Mouse (Mus musculus): ENCODE data around the gene Npy1r. TPM values are rescaled to one million over a fixed set of nuclear protein-coding genes. Genes with fewer than 3 reads are reported as not detected.

Gene Npy1r
- polyA plus RNA-seq (2012; rRNA removed), result 2.0 and 3.1 TPM in 2 replicates

DNA sequence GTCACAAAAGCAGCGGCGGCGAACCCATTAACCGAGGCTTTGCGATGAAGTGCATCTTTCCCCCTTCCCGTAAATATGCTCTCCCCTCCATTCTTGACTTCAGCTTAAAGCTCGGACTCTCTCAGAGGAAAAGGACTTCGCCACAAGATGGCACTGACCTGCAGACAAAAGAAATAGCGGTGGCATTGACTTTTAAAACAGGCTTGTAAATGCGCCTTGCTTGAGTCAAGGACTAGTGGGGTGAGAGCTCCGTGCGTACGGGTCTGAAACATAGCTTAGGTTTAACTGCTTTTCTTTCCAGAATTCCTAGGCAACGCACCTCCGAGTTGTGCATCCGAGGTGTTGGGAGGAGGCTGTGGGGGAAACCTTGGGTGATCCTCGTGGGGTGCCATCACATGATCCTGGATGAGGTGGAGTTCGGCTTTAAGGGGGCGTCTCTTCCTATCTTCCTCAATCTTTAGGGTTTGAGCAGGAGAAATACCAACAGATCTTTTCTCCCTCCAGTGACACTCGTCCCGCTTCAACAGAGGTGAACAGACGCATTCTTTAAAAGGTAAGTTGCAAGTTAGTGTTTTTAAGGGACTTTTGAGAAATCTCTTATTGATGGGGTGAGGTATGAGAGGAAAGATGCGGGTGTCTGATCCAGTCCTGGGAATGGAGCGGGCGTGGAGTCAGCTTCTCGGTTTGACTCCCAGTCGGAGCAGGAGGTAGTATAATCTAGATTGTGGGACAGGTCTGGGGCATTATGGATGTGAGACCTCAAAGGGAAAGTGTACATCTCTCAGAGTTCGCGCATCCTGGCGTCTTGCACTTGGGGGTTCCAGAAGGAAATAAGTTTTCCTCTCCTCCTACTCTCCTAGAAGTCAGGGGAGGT is at the start of gene Npy1r:
Npy1r (plus strand) TSS at position 223 of the 874 bp plus-strand sequence.
- H3K27me3 ChIP-seq (ENCODE audit: control insufficient read depth, insufficient read depth, low read length), result no peaks in the 10 kb centered on the region
- TF ChIP-seq POLR2A (IDR thresholded peaks at IDR 0.05; ENCODE audit: low read depth, low read length), result no peak
- no peak for TF ChIP-seq CTCF (IDR thresholded peaks at IDR 0.05; ENCODE audit: extremely low read depth, insufficient read depth, insufficient read length, insufficient replicate concordance)
- no peaks in the 10 kb centered on the region for H3K36me3 ChIP-seq (ENCODE audit: control insufficient read depth, insufficient read depth, low read length)
- DNase-seq (ENCODE audit: low read depth in 1 of 2, low spot score in 2 of 2), result no peak
- H3K27ac ChIP-seq (ENCODE audit: insufficient read depth, low read length), result no peak within 1 kb of the TSS
- H3K4me3 ChIP-seq (ENCODE audit: extremely low read depth, insufficient read depth, insufficient read length), result no peak within 1 kb of the TSS
- 7% methylated on average over 30 of the region's 30 CpGs for WGBS
- no peaks in the 10 kb centered on the region for H3K4me1 ChIP-seq (ENCODE audit: control insufficient read depth, insufficient read depth, insufficient read length)

DNA sequence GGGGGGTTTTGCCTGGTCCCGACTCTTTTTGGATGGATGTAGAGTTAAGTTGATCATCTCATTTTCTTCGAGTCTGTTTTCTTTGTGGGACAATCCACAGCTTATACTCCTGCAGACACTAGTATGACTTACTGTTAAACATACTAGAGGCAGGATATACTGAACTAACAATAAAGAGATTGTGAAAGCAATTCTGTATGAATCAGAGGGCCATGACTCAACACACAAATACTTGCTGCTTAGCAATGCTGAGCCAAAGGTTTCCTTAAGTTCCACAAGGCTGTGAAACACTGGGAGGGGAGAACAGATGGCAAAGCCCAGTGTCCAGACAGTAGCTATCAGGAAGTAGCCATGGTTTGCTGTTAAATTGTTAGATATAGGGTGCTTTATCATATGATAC is 15.7 kb upstream of the Npy1r start:
- no peak for TF ChIP-seq POLR2A (IDR thresholded peaks at IDR 0.05; ENCODE audit: low read depth, low read length)
- no peak for TF ChIP-seq CTCF (IDR thresholded peaks at IDR 0.05; ENCODE audit: extremely low read depth, insufficient read depth, insufficient read length, insufficient replicate concordance)
- H3K4me1 ChIP-seq (ENCODE audit: control insufficient read depth, insufficient read depth, insufficient read length), result no peaks in the 10 kb centered on the region
- no peak overlapping the region for H3K4me3 ChIP-seq (ENCODE audit: extremely low read depth, insufficient read depth, insufficient read length)
- H3K36me3 ChIP-seq (ENCODE audit: control insufficient read depth, insufficient read depth, low read length), result no peaks in the 10 kb centered on the region
- WGBS, result 73% methylated on average over 2 of the region's 2 CpGs
- no peak overlapping the region for H3K27ac ChIP-seq (ENCODE audit: insufficient read depth, low read length)
- H3K27me3 ChIP-seq (ENCODE audit: control insufficient read depth, insufficient read depth, low read length), result no peaks in the 10 kb centered on the region
- no peak for DNase-seq (ENCODE audit: low read depth in 1 of 2, low spot score in 2 of 2)

- no peak within 1 kb of the TSS for H3K4me3 ChIP-seq (ENCODE audit: extremely low read depth, insufficient read depth, insufficient read length)
- no peak for DNase-seq (ENCODE audit: low read depth in 1 of 2, low spot score in 2 of 2)
- no peaks in the 10 kb centered on the region for H3K36me3 ChIP-seq (ENCODE audit: control insufficient read depth, insufficient read depth, low read length)
- 0 out of 2 replicates have a peak, but pooled peaks cover 1% of the 10 kb centered on the region for H3K27me3 ChIP-seq (ENCODE audit: control insufficient read depth, insufficient read depth, low read length)
- TF ChIP-seq POLR2A (IDR thresholded peaks at IDR 0.05; ENCODE audit: low read depth, low read length), result no peak
- TF ChIP-seq CTCF (IDR thresholded peaks at IDR 0.05; ENCODE audit: extremely low read depth, insufficient read depth, insufficient read length, insufficient replicate concordance), result no peak
- H3K27ac ChIP-seq (ENCODE audit: insufficient read depth, low read length), result no peak within 1 kb of the TSS
- no peaks in the 10 kb centered on the region for H3K4me1 ChIP-seq (ENCODE audit: control insufficient read depth, insufficient read depth, insufficient read length)
- WGBS, result 9% methylated on average over 42 of the region's 43 CpGs
Observed at GRCm38 (mm10) chr8:66687511-66688329, 9.3 kb upstream of the Npy1r start, which contains the start of gene Npy5r. Npy5r (minus strand) TSS chr8:66688128.

DNA sequence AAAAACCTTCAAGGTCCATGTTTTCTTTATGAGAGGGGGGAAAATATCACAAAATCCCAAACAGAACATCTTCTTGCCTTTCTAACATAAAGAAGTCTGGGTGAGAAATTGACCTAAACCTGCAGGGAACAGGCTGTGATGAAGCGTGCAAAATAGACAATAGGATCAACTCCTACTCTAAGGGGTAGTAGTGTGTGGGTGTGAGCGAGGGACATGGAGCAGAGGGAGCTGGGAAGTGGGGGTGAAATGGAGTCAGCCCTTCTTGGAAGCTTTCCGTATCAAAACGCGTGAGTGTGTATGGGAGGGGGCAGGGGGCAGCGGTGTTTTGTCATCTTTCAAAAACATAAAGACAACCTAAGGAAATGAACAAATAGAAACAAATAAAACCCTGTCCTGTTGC is 8.6 kb upstream of the Npy1r start:
- 60% methylated on average over 6 of the region's 6 CpGs for WGBS
- H3K4me1 ChIP-seq (ENCODE audit: control insufficient read depth, insufficient read depth, insufficient read length), result no peaks in the 10 kb centered on the region
- H3K27ac ChIP-seq (ENCODE audit: insufficient read depth, low read length), result no peak overlapping the region
- H3K4me3 ChIP-seq (ENCODE audit: extremely low read depth, insufficient read depth, insufficient read length), result no peak overlapping the region
- TF ChIP-seq CTCF (IDR thresholded peaks at IDR 0.05; ENCODE audit: extremely low read depth, insufficient read depth, insufficient read length, insufficient replicate concordance), result no peak
- TF ChIP-seq POLR2A (IDR thresholded peaks at IDR 0.05; ENCODE audit: low read depth, low read length), result no peak
- H3K36me3 ChIP-seq (ENCODE audit: control insufficient read depth, insufficient read depth, low read length), result no peaks in the 10 kb centered on the region
- 0 out of 2 replicates have a peak, but pooled peaks cover 1% of the 10 kb centered on the region for H3K27me3 ChIP-seq (ENCODE audit: control insufficient read depth, insufficient read depth, low read length)
- no peak for DNase-seq (ENCODE audit: low read depth in 1 of 2, low spot score in 2 of 2)

DNA sequence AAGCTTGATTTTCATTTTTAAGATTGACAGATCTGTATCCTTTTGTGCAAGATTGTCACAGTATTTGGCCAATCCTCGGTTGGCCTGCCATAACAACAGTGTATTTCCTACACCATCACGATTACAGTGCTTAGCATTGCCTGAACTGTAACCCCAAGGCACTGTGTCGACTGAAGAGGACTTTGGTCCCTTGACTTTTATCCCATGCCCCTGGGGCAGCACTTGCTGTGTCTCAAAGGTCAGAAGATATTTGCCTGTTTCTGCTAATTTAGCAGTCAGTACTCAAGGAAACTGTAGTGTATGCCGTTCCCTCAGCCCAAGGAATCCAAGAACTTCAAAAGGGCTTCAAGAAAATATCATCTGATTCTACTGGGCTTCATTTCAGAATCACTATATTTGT is 8.2 kb upstream of the Npy1r start:
- no peak overlapping the region for H3K4me3 ChIP-seq (ENCODE audit: extremely low read depth, insufficient read depth, insufficient read length)
- H3K27ac ChIP-seq (ENCODE audit: insufficient read depth, low read length), result no peak overlapping the region
- no peak for TF ChIP-seq CTCF (IDR thresholded peaks at IDR 0.05; ENCODE audit: extremely low read depth, insufficient read depth, insufficient read length, insufficient replicate concordance)
- no peak for TF ChIP-seq POLR2A (IDR thresholded peaks at IDR 0.05; ENCODE audit: low read depth, low read length)
- no peaks in the 10 kb centered on the region for H3K36me3 ChIP-seq (ENCODE audit: control insufficient read depth, insufficient read depth, low read length)
- H3K27me3 ChIP-seq (ENCODE audit: control insufficient read depth, insufficient read depth, low read length), result 0 out of 2 replicates have a peak, but pooled peaks cover 1% of the 10 kb centered on the region
- DNase-seq (ENCODE audit: low read depth in 1 of 2, low spot score in 2 of 2), result no peak
- WGBS, result 57% methylated on average over 4 of the region's 4 CpGs
- H3K4me1 ChIP-seq (ENCODE audit: control insufficient read depth, insufficient read depth, insufficient read length), result no peaks in the 10 kb centered on the region

DNA sequence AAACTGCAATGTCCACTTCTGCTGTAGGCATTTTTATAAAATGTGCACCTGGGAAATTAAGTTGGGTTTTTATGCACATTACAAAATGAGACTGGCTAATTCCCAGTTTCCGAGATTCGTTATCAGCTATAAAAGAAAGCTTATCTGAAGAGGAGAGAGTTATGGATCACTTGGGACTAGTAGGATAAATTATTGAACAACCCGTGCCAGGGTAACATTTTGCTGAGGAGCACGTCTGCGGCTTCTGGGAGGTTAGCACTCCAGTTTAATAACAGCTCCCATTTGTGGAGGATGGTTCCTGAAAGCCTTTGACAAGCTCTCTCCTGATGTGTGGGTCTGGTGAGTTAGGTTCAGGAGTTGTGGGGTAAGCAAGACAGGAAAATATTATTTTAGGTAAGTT is 6.6 kb upstream of the Npy1r start:
- no peak overlapping the region for H3K4me3 ChIP-seq (ENCODE audit: extremely low read depth, insufficient read depth, insufficient read length)
- H3K27me3 ChIP-seq (ENCODE audit: control insufficient read depth, insufficient read depth, low read length), result 0 out of 2 replicates have a peak, but pooled peaks cover 1% of the 10 kb centered on the region
- WGBS, result 80% methylated on average over 5 of the region's 5 CpGs
- TF ChIP-seq CTCF (IDR thresholded peaks at IDR 0.05; ENCODE audit: extremely low read depth, insufficient read depth, insufficient read length, insufficient replicate concordance) (no peak), POLR2A (IDR thresholded peaks at IDR 0.05; ENCODE audit: low read depth, low read length) (no peak)
- no peaks in the 10 kb centered on the region for H3K36me3 ChIP-seq (ENCODE audit: control insufficient read depth, insufficient read depth, low read length)
- no peak overlapping the region for H3K27ac ChIP-seq (ENCODE audit: insufficient read depth, low read length)
- H3K4me1 ChIP-seq (ENCODE audit: control insufficient read depth, insufficient read depth, insufficient read length), result no peaks in the 10 kb centered on the region
- no peak for DNase-seq (ENCODE audit: low read depth in 1 of 2, low spot score in 2 of 2)
